Mouse (Mus musculus) liver, embryonic 14.5 days (tissue): ENCODE measurements around the gene Snx15. TPM values are rescaled to one million over a fixed set of nuclear protein-coding genes. Genes with fewer than 3 reads are reported as not detected.
A peak's percentile ranks its signal among the peaks of the same experiment; 100 is the strongest.

Experiments used
- ATAC-seq: fragments of 200-750 bp; cut with Nextera tagmentation; 2 replicates; pipeline ENCODE4 v1.8.0; 2017; ENCODE audit warnings: moderate number of reproducible peaks, mild to moderate bottlenecking, moderate library complexity; ENCODE audit not compliant: insufficient read depth
- DNase-seq, 3 experiments: peaks; one replicate each; pipeline ENCODE4 v3.0.0-alpha.2; 2012 to 2013; ENCODE audit warnings: low read depth in 3 of 3, low spot score in 3 of 3
- H3K27ac ChIP-seq: fragments of 300-500 bp; sonication (generic); 2 replicates; pipeline ENCODE4 v1.5.1; 2014; ENCODE audit warnings: moderate library complexity, mild to moderate bottlenecking, control low read depth, inconsistent platforms
- H3K27me3 ChIP-seq: fragments of 300-500 bp; sonication (generic); 2 replicates; pipeline ENCODE4 v1.6.1; 2014; ENCODE audit warnings: mild to moderate bottlenecking, low read length, moderate library complexity; ENCODE audit not compliant: control insufficient read depth, insufficient read depth
- H3K36me3 ChIP-seq: fragments of 300-500 bp; sonication (generic); replicated peaks from 2 replicates; pipeline ENCODE4 v1.6.1; 2014; ENCODE audit warnings: low read depth; ENCODE audit not compliant: control insufficient read depth, insufficient read depth
- H3K4me1 ChIP-seq, 2 experiments: fragments of 200-500 bp in 1 of 2; fragments of 300-500 bp in 1 of 2; sonication (generic) in 1 of 2; replicated peaks; 2 replicates each; pipeline ENCODE4 v1.6.1; 2012 to 2014; ENCODE audit warnings: antibody characterized with exemption in 1 of 2, inconsistent platforms in 1 of 2, low read length in 1 of 2; ENCODE audit not compliant: control insufficient read depth in 2 of 2, insufficient read depth in 2 of 2
- H3K4me2 ChIP-seq: fragments of 300-500 bp; sonication (generic); 2 replicates; pipeline ENCODE4 v1.6.1; 2014; ENCODE audit warnings: low read depth, mild to moderate bottlenecking, control low read depth, moderate library complexity
- H3K4me3 ChIP-seq, 2 experiments: fragments of 200-500 bp in 1 of 2; fragments of 300-500 bp in 1 of 2; sonication (generic) in 1 of 2; 2 replicates each; pipeline ENCODE4 v1.5.1; 2012 to 2014; ENCODE audit warnings: low read depth in 2 of 2, low read length in 2 of 2, mild to moderate bottlenecking in 2 of 2, control low read depth in 1 of 2, inconsistent platforms in 1 of 2, moderate library complexity in 1 of 2; ENCODE audit not compliant: insufficient read depth in 1 of 2
- H3K9ac ChIP-seq: fragments of 300-500 bp; sonication (generic); replicated peaks from 2 replicates; pipeline ENCODE4 v1.6.1; 2014; ENCODE audit warnings: mild to moderate bottlenecking, control low read depth, moderate library complexity
- H3K9me3 ChIP-seq: fragments of 300-500 bp; sonication (generic); 2 replicates; pipeline ENCODE4 v1.6.1; 2016; ENCODE audit warnings: low read length, mixed read lengths; ENCODE audit not compliant: control insufficient read depth
- CTCF ChIP-seq: IDR thresholded peaks from 2 replicates; pipeline ENCODE4 v1.5.1; 2016; ENCODE audit warnings: antibody characterized with exemption, low read depth, control low read depth
- EP300 ChIP-seq: IDR thresholded peaks from 2 replicates; pipeline ENCODE4 v1.6.1; 2016; ENCODE audit warnings: antibody characterized with exemption, low read depth
- WGBS: fragments of 180-500 bp; shearing (Covaris S2); extraction: QIAGEN DNeasy Blood & Tissue Kit; methylation state at CpG from one replicate; pipeline ENCODE4 v1.1.7; 2014; ENCODE audit not compliant: insufficient replicate concordance; 5-methylcytosine and 5-hydroxymethylcytosine counted together
- polyA plus RNA-seq, 2 experiments: library from polyadenylated mRNA; depleted of rRNA in 1 of 2; stranded (reverse) in 1 of 2; unstranded in 1 of 2; fragments of >200 nt; fragmentation: Nextera tagmentation in 1 of 2; extraction: Ambion mirVana in 1 of 2; gene quantifications; 2 replicates each; pipeline versions ENCODE4 v1.2.1 to v1.2.3; 2012 to 2014

Gene Snx15
- polyA plus RNA-seq (2012; rRNA removed): 39.6 and 41.8 TPM in 2 replicates
- polyA plus RNA-seq (2014; fragmentation: Nextera tagmentation; extraction: Ambion mirVana): 42.2 and 46.2 TPM in 2 replicates

DNA sequence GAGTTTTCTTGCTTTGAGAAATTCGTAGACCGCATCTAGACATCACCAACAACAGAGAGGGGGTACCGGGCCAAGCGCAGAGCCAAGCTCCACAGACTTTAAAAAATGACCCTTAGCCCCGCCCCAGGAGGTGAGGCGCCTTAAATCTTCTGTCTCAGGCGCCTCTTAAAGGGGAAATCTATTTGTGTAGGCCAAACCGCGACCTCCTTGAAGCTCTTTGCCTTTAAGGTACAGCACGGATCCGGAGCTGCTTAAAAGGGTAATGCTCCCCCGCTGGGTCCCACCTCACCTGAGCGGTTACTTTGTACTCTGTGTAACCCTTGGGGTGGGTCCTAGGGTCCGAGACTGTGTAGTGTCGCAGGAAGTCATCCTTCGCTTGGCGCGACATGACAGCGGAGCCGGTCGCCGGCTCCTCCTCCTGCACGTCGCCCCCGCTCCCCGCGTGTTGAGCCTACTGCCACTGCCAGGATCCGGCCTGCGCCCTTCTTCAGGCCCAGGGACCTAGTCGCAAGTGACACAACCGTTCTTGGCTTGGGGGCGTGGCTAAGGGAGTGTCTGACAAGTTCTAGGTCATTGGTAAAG lies at the start of gene Snx15:
Snx15 (minus strand) TSS at position 545 of the 582 bp plus-strand sequence.
- Histone ChIP-seq H3K4me2 (peak within 1 kb of the TSS; percentile 69), H3K4me1 (peaks cover 39 to 51% of the 10 kb centered on the region in 2 experiments), H3K27me3 (no peaks in the 10 kb centered on the region), H3K9me3 (no peaks in the 10 kb centered on the region), H3K36me3 (no peaks in the 10 kb centered on the region; the same call in 1 of the 2 replicates), H3K4me3 (peak within 1 kb of the TSS; percentile 66 to 80), H3K9ac (peak within 1 kb of the TSS; percentile 85), H3K27ac (peak within 1 kb of the TSS; percentile 92)
- ATAC-seq (peak; percentile 85), DNase-seq (peak; percentile 95 to 96 (median 96))
- TF ChIP-seq CTCF (peak; percentile 32; the same call in 1 of the 2 replicates), EP300 (no peak; the same call in 1 of the 2 replicates)
- WGBS: under 1% methylated on average over 32 of the region's 32 CpGs

DNA sequence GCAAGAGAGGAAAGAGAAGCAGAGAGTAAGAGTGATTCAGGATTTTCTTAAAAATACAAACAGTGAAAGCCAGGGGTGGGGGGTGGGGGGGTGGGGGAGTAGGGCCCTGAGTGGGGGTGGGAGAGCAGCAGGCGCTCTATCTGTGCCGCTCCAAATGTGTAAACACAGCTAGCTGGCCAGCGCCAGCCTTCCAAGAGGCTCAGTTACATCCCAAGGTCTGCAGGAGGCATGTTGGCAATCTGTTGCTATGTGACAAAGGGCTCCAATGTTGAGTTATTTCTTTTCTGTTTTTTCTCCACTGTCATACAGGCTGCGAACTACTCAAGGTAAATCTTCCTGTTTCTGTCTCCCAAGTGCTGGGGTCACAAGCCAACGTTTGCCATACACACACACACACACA lies 46.7 kb upstream of the Snx15 start:
- Histone ChIP-seq H3K4me3 (no peak overlapping the region), H3K27me3 (no peaks in the 10 kb centered on the region), H3K9ac (no peak overlapping the region), H3K4me2 (no peak overlapping the region), H3K9me3 (no peaks in the 10 kb centered on the region), H3K36me3 (no peaks in the 10 kb centered on the region), H3K4me1 (no peaks in the 10 kb centered on the region), H3K27ac (no peak overlapping the region)
- WGBS: 32% methylated on average over 5 of the region's 5 CpGs
- TF ChIP-seq CTCF: no peak
- no peak for TF ChIP-seq EP300
- DNase-seq (no peak), ATAC-seq (no peak)

DNA sequence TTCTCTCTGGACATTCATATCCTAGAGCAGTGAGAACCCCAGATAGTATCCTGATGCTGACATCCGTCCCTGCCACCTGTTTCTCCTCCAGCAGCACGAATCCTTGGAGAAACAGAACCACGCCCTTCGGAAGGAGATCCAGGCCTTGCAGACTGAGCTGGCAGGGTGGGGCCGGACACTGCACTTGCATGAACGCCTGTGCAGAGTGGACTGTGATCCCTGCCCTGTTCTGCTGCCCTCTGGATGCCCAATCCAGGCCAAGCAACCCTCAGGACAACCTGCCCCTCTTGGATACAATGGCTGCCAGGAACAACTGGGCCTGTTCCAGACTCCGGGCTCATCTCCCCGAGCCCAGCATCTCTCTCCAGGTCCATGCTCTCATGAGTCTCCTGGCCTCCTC lies 43.1 kb upstream of the Snx15 start:
- Histone ChIP-seq H3K4me2 (no peak overlapping the region), H3K4me3 (no peak overlapping the region), H3K27me3 (no peaks in the 10 kb centered on the region), H3K4me1 (no peaks in the 10 kb centered on the region), H3K9me3 (no peaks in the 10 kb centered on the region), H3K9ac (no peak overlapping the region), H3K36me3 (no peaks in the 10 kb centered on the region), H3K27ac (no peak overlapping the region)
- ATAC-seq: no peak
- DNase-seq: no peak
- WGBS: 54% methylated on average over 8 of the region's 8 CpGs
- no peak for TF ChIP-seq CTCF
- TF ChIP-seq EP300: no peak

DNA sequence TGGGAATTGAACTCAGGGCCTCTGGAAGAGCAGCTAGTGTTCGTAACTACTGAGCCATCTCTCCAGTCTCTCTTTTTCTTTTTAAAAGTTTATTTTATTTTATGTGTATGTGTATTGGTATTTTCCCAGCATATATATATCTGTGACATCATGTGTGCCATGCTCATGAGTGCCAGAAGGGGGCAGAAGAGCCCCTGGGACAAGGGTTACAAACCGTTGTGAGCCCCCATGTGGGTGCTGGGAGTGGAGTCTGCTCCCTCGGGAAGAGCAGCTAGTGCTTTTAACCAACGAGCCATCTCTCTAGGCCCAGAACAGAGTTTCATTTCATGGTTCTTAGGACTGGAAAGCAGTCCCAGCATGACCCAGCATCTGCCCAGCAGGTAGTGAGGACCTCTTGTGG lies 38.6 kb upstream of the Snx15 start:
- Histone ChIP-seq H3K9ac (no peak overlapping the region), H3K4me1 (peaks cover 3 to 4% of the 10 kb centered on the region in 2 experiments; a peak in 2 of 4 replicates), H3K9me3 (no peaks in the 10 kb centered on the region), H3K27ac (no peak overlapping the region), H3K4me2 (no peak overlapping the region), H3K27me3 (no peaks in the 10 kb centered on the region), H3K4me3 (no peak overlapping the region), H3K36me3 (no peaks in the 10 kb centered on the region)
- no peak for DNase-seq
- ATAC-seq: no peak
- peak; percentile 53 for TF ChIP-seq CTCF
- TF ChIP-seq EP300: no peak
- WGBS: 54% methylated on average over 4 of the region's 4 CpGs

DNA sequence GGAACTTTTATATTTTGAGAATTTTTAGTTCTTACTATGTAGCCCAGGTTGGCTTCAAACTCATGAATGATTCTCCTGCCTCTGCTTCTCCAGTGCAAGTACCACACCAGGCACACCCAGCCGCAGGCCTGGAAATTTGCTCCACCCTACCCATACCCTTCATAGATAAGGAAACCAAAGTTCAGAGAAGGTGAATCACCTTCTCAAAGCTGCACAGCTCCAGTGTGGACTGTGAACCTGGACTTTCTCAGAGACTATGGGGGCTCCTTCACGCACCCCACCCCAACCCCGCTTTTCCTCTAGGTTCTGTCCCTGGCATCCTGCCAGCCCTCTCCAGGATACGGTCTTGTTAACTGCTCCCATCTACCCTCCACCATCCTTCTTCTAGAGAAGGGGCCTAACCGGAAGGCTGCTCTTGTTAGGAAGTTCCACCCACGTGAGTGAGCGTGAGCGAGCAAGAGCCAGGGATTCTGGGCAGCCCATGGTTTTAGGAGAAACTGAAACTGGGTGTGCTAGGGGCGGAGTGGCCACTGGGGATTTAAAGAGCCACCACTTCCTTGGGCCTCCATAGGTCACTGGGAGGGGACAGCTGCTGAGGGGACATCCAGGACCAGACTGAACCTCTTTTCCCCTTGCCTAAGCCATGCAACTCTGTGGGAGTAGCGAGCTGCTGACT lies 35.9 kb upstream of the Snx15 start:
- no peaks in the 10 kb centered on the region for H3K27me3 ChIP-seq
- H3K4me1 ChIP-seq: peaks cover 3 to 4% of the 10 kb centered on the region in 2 experiments; a peak in 2 of 4 replicates
- ATAC-seq: no peak
- H3K9me3 ChIP-seq: no peaks in the 10 kb centered on the region
- no peak overlapping the region for H3K4me2 ChIP-seq
- no peaks in the 10 kb centered on the region for H3K36me3 ChIP-seq
- 56% methylated on average over 10 of the region's 10 CpGs for WGBS
- H3K27ac ChIP-seq: no peak overlapping the region
- no peak for DNase-seq
- H3K9ac ChIP-seq: no peak overlapping the region
- no peak overlapping the region for H3K4me3 ChIP-seq
- TF ChIP-seq EP300 (no peak), CTCF (no peak)
